Mouse (Mus musculus) urinary bladder, postnatal 10 days (tissue): Measurements from ENCODE around the gene Ccr2.
"Not testable (repeated sequence)": the region's sequence is repeated elsewhere in the genome, so short reads cannot be mapped to it uniquely, and the experiment has no call there.

Experiments
- DNase-seq: peaks from one replicate; pipeline ENCODE4 v3.0.0; 2022; ENCODE audit warnings: low spot score

Gene Ccr2

GRCm38 (mm10) chr9:124101723-124102122 is at the start of gene Ccr2:
Ccr2 (plus strand) TSS chr9:124101950.
- DNase-seq: no peak

GRCm38 (mm10) chr9:124053532-124053931 is 48.2 kb upstream of the Ccr2 start:
- no peak for DNase-seq

GRCm38 (mm10) chr9:124056158-124056709 is 45.5 kb upstream of the Ccr2 start:
- no peak for DNase-seq

- DNase-seq: no peak
Observed at GRCm38 (mm10) chr9:124059660-124060352, 41.9 kb upstream of the Ccr2 start.

- not testable (repeated sequence) for DNase-seq
Observed at GRCm38 (mm10) chr9:124061474-124062432, 40.0 kb upstream of the Ccr2 start.

GRCm38 (mm10) chr9:124066572-124067103 is 35.1 kb upstream of the Ccr2 start:
- no peak for DNase-seq

GRCm38 (mm10) chr9:124068098-124069058 is 33.4 kb upstream of the Ccr2 start:
- no peak for DNase-seq

- no peak for DNase-seq
Observed at GRCm38 (mm10) chr9:124071506-124071905, 30.2 kb upstream of the Ccr2 start.

GRCm38 (mm10) chr9:124079803-124080202 is 21.9 kb upstream of the Ccr2 start:
- no peak for DNase-seq

GRCm38 (mm10) chr9:124080471-124080870 is 21.3 kb upstream of the Ccr2 start:
- not testable (repeated sequence) for DNase-seq

- DNase-seq: no peak
Observed at GRCm38 (mm10) chr9:124090441-124090840, 11.3 kb upstream of the Ccr2 start.

- DNase-seq: no peak
Observed at GRCm38 (mm10) chr9:124099127-124099526, 2.6 kb upstream of the Ccr2 start.

GRCm38 (mm10) chr9:124100357-124100756 is 1.4 kb upstream of the Ccr2 start:
- no peak for DNase-seq

- DNase-seq: no peak
Observed at GRCm38 (mm10) chr9:124103199-124103598, 1.4 kb downstream of the Ccr2 start.

GRCm38 (mm10) chr9:124105196-124105595 is 3.4 kb downstream of the Ccr2 start:
- DNase-seq: no peak

- DNase-seq: no peak
Observed at GRCm38 (mm10) chr9:124107232-124107631, 5.5 kb downstream of the Ccr2 start.

GRCm38 (mm10) chr9:124108356-124109127 is 6.8 kb downstream of the Ccr2 start:
- no peak for DNase-seq

- DNase-seq: no peak
Observed at GRCm38 (mm10) chr9:124111997-124112396, 10.2 kb downstream of the Ccr2 start.

GRCm38 (mm10) chr9:124112591-124113239 is 11.0 kb downstream of the Ccr2 start:
- no peak for DNase-seq

- no peak for DNase-seq
Observed at GRCm38 (mm10) chr9:124113777-124114176, 12.0 kb downstream of the Ccr2 start.
